Mouse (Mus musculus) testis, adult 2 months (tissue): ENCODE measurements at regions not wholly inside any gene's neighbourhood (a gene's known extent, or its start where the extent isn't known, plus 50 kb on each side); places are given as distances from the start of the nearest gene placed in this dataset.

ENCODE experiments used
- CTCF ChIP-seq: fragments of 200-500 bp; IDR thresholded peaks from 2 replicates; pipeline ENCODE4 v1.5.1; 2012; ENCODE audit warnings: low read depth, mild to moderate bottlenecking, inconsistent platforms, low read length, moderate library complexity; ENCODE audit not compliant: control insufficient read depth, insufficient read depth, insufficient replicate concordance
- POLR2A ChIP-seq: fragments of 200-500 bp; IDR thresholded peaks from 2 replicates; pipeline ENCODE4 v1.6.1; 2012; ENCODE audit warnings: low read depth, mild to moderate bottlenecking, inconsistent platforms, low read length, moderate library complexity; ENCODE audit not compliant: control insufficient read depth

GRCm38 (mm10) chr13:84569371-84569770 is 347.3 kb downstream of the Tmem161b start:
- TF ChIP-seq CTCF (no peak), POLR2A (no peak)
